Mouse (Mus musculus) forebrain, embryonic 15.5 days (tissue): ENCODE data around the gene Erg28. TPM values are rescaled to one million over a fixed set of nuclear protein-coding genes. Genes with fewer than 3 reads are reported as not detected.
A peak's percentile ranks its signal among the peaks of the same experiment; 100 is the strongest.

Experiments
- ATAC-seq: fragments of 200-750 bp; cut with Nextera tagmentation; replicated peaks from 2 replicates; pipeline ENCODE4 v1.8.0; 2017; ENCODE audit warnings: mild to moderate bottlenecking, moderate TSS enrichment, moderate library complexity
- H3K27ac ChIP-seq: fragments of 300-500 bp; sonication (generic); replicated peaks from 2 replicates; pipeline ENCODE4 v1.5.1; 2015; ENCODE audit warnings: mild to moderate bottlenecking, inconsistent platforms
- H3K27me3 ChIP-seq: fragments of 300-500 bp; sonication (generic); 2 replicates; pipeline ENCODE4 v1.6.1; 2015; ENCODE audit warnings: inconsistent platforms
- H3K36me3 ChIP-seq: fragments of 300-500 bp; sonication (generic); 2 replicates; pipeline ENCODE4 v1.6.1; 2015; ENCODE audit warnings: mild to moderate bottlenecking, inconsistent platforms
- H3K4me1 ChIP-seq: fragments of 300-500 bp; sonication (generic); 2 replicates; pipeline ENCODE4 v1.6.1; 2015; ENCODE audit warnings: inconsistent platforms
- H3K4me2 ChIP-seq: fragments of 300-500 bp; sonication (generic); replicated peaks from 2 replicates; pipeline ENCODE4 v1.6.1; 2015; ENCODE audit warnings: mild to moderate bottlenecking, inconsistent platforms
- H3K4me3 ChIP-seq: fragments of 300-500 bp; sonication (generic); 2 replicates; pipeline ENCODE4 v1.5.1; 2015; ENCODE audit warnings: mild to moderate bottlenecking, inconsistent platforms
- H3K9ac ChIP-seq: fragments of 300-500 bp; sonication (generic); replicated peaks from 2 replicates; pipeline ENCODE4 v1.6.1; 2015; ENCODE audit warnings: mild to moderate bottlenecking, inconsistent platforms
- H3K9me3 ChIP-seq: fragments of 300-500 bp; sonication (generic); 2 replicates; pipeline ENCODE4 v1.6.1; 2016; ENCODE audit warnings: inconsistent platforms
- WGBS: fragments of 180-500 bp; shearing (Covaris S2); methylation state at CpG from one replicate; pipeline ENCODE4 v1.1.7; 2015; ENCODE audit warnings: mixed read lengths; 5-methylcytosine and 5-hydroxymethylcytosine counted together
- polyA plus RNA-seq: library from polyadenylated mRNA; unstranded; fragments of >200 nt; fragmentation: Nextera tagmentation; extraction: Ambion mirVana; gene quantifications from 2 replicates; pipeline ENCODE4 v1.2.1, GENCODE M21; 2015

The Erg28 gene
- polyA plus RNA-seq, result 97.5 and 101 TPM in 2 replicates

GRCm38 (mm10) chr12:85824438-85825264 is at the start of gene Erg28, which contains the start of gene Ttll5:
Erg28 (minus strand) TSS chr12:85824550.
Ttll5 (plus strand) TSS chr12:85824659.
- peaks cover 27% of the 10 kb centered on the region for H3K4me1 ChIP-seq
- peak within 1 kb of the TSS; percentile 86 for H3K4me3 ChIP-seq
- peak; percentile 98 for ATAC-seq
- peak within 1 kb of the TSS; percentile 70 for H3K4me2 ChIP-seq
- H3K9me3 ChIP-seq, result no peaks in the 10 kb centered on the region
- no peaks in the 10 kb centered on the region for H3K27me3 ChIP-seq
- H3K36me3 ChIP-seq, result peaks cover 11% of the 10 kb centered on the region
- H3K9ac ChIP-seq, result peak within 1 kb of the TSS; percentile 63
- WGBS, result under 1% methylated on average over 67 of the region's 67 CpGs
- H3K27ac ChIP-seq, result peak within 1 kb of the TSS; percentile 98

GRCm38 (mm10) chr12:85869423-85869822 is 45.1 kb upstream of the Erg28 start:
- no peak overlapping the region for H3K4me3 ChIP-seq
- H3K27ac ChIP-seq, result peak overlapping the region; percentile 51
- H3K4me2 ChIP-seq, result no peak overlapping the region
- H3K27me3 ChIP-seq, result no peaks in the 10 kb centered on the region
- no peaks in the 10 kb centered on the region; the same call in 1 of the 2 replicates for H3K36me3 ChIP-seq
- peak; percentile 64 for ATAC-seq
- no peak overlapping the region for H3K9ac ChIP-seq
- 9% methylated on average over 6 of the region's 6 CpGs for WGBS
- peaks cover 8% of the 10 kb centered on the region; the same call in 1 of the 2 replicates for H3K4me1 ChIP-seq
- H3K9me3 ChIP-seq, result no peaks in the 10 kb centered on the region

GRCm38 (mm10) chr12:85867125-85867524 is 42.8 kb upstream of the Erg28 start:
- H3K9ac ChIP-seq, result no peak overlapping the region
- 0 out of 2 replicates have a peak, but pooled peaks cover 2% of the 10 kb centered on the region for H3K36me3 ChIP-seq
- no peak overlapping the region for H3K4me2 ChIP-seq
- no peaks in the 10 kb centered on the region for H3K27me3 ChIP-seq
- no peaks in the 10 kb centered on the region for H3K9me3 ChIP-seq
- peaks cover 16% of the 10 kb centered on the region for H3K4me1 ChIP-seq
- no peak for ATAC-seq
- no peak overlapping the region for H3K27ac ChIP-seq
- H3K4me3 ChIP-seq, result no peak overlapping the region

- no peak for ATAC-seq
- Histone ChIP-seq H3K4me1 (peaks cover 21% of the 10 kb centered on the region), H3K4me2 (no peak overlapping the region), H3K9me3 (no peaks in the 10 kb centered on the region), H3K27me3 (no peaks in the 10 kb centered on the region), H3K9ac (no peak overlapping the region), H3K27ac (no peak overlapping the region), H3K4me3 (no peak overlapping the region), H3K36me3 (0 out of 2 replicates have a peak, but pooled peaks cover 2% of the 10 kb centered on the region)
- WGBS, result 64% methylated on average over 4 of the region's 4 CpGs
Measured at GRCm38 (mm10) chr12:85866624-85867023, 42.3 kb upstream of the Erg28 start.

- WGBS, result 90% methylated on average over 3 of the region's 3 CpGs
- no peak overlapping the region for H3K4me2 ChIP-seq
Measured at GRCm38 (mm10) chr12:85865526-85865925, 41.2 kb upstream of the Erg28 start.

GRCm38 (mm10) chr12:85862514-85862913 is 38.2 kb upstream of the Erg28 start:
- 25% methylated on average over 2 of the region's 2 CpGs for WGBS
- peak overlapping the region; percentile 44 for H3K27ac ChIP-seq
- H3K9ac ChIP-seq, result no peak overlapping the region
- H3K4me3 ChIP-seq, result no peak overlapping the region
- no peaks in the 10 kb centered on the region for H3K9me3 ChIP-seq
- no peak overlapping the region for H3K4me2 ChIP-seq
- no peaks in the 10 kb centered on the region for H3K27me3 ChIP-seq
- H3K4me1 ChIP-seq, result peaks cover 25% of the 10 kb centered on the region
- ATAC-seq, result peak; percentile 78
- H3K36me3 ChIP-seq, result 0 out of 2 replicates have a peak, but pooled peaks cover 2% of the 10 kb centered on the region

More at GRCm38 (mm10) chr12:85865526-85865925, 41.2 kb upstream of the Erg28 start:
- ATAC-seq, result no peak
- peaks cover 21% of the 10 kb centered on the region for H3K4me1 ChIP-seq
- H3K27me3 ChIP-seq, result no peaks in the 10 kb centered on the region
- no peak overlapping the region for H3K9ac ChIP-seq
- no peak overlapping the region for H3K4me3 ChIP-seq
- H3K27ac ChIP-seq, result no peak overlapping the region
- H3K9me3 ChIP-seq, result no peaks in the 10 kb centered on the region
- H3K36me3 ChIP-seq, result 0 out of 2 replicates have a peak, but pooled peaks cover 2% of the 10 kb centered on the region

GRCm38 (mm10) chr12:85859511-85860189 is 35.3 kb upstream of the Erg28 start:
- no peak overlapping the region for H3K4me3 ChIP-seq
- H3K4me2 ChIP-seq, result no peak overlapping the region
- WGBS, result 32% methylated on average over 3 of the region's 3 CpGs
- ATAC-seq, result no peak
- H3K9ac ChIP-seq, result no peak overlapping the region
- H3K4me1 ChIP-seq, result peaks cover 25% of the 10 kb centered on the region
- H3K9me3 ChIP-seq, result no peaks in the 10 kb centered on the region
- peak overlapping the region; percentile 11; the same call in 1 of the 2 replicates for H3K27ac ChIP-seq
- no peaks in the 10 kb centered on the region for H3K27me3 ChIP-seq
- peaks cover 2% of the 10 kb centered on the region; the same call in 1 of the 2 replicates for H3K36me3 ChIP-seq

GRCm38 (mm10) chr12:85859111-85859510 is 34.8 kb upstream of the Erg28 start:
- Histone ChIP-seq H3K4me1 (peaks cover 25% of the 10 kb centered on the region), H3K4me2 (no peak overlapping the region), H3K27ac (peak overlapping the region; percentile 11; the same call in 1 of the 2 replicates), H3K9me3 (no peaks in the 10 kb centered on the region), H3K27me3 (no peaks in the 10 kb centered on the region), H3K9ac (no peak overlapping the region), H3K36me3 (peaks cover 2% of the 10 kb centered on the region; the same call in 1 of the 2 replicates), H3K4me3 (no peak overlapping the region)
- 62% methylated on average over 3 of the region's 3 CpGs for WGBS
- ATAC-seq, result no peak

- 93% methylated on average over 7 of the region's 7 CpGs for WGBS
- no peak overlapping the region for H3K27ac ChIP-seq
- H3K36me3 ChIP-seq, result no peaks in the 10 kb centered on the region; the same call in 1 of the 2 replicates
- ATAC-seq, result no peak
- no peaks in the 10 kb centered on the region for H3K27me3 ChIP-seq
- H3K4me3 ChIP-seq, result no peak overlapping the region
- no peak overlapping the region for H3K4me2 ChIP-seq
- peaks cover 19% of the 10 kb centered on the region for H3K4me1 ChIP-seq
- no peak overlapping the region for H3K9ac ChIP-seq
- H3K9me3 ChIP-seq, result no peaks in the 10 kb centered on the region
Measured at GRCm38 (mm10) chr12:85857300-85857699, 33.0 kb upstream of the Erg28 start.

- Histone ChIP-seq H3K27me3 (no peaks in the 10 kb centered on the region), H3K36me3 (peaks cover 5% of the 10 kb centered on the region), H3K9ac (no peak overlapping the region), H3K4me3 (no peak overlapping the region), H3K4me2 (no peak overlapping the region), H3K27ac (no peak overlapping the region), H3K9me3 (no peaks in the 10 kb centered on the region), H3K4me1 (peaks cover 5% of the 10 kb centered on the region; the same call in 1 of the 2 replicates)
- ATAC-seq, result no peak
- WGBS, result 72% methylated on average over 1 of the region's 1 CpGs
Measured at GRCm38 (mm10) chr12:85854271-85854670, 29.9 kb upstream of the Erg28 start.

GRCm38 (mm10) chr12:85853836-85854235 is 29.5 kb upstream of the Erg28 start:
- H3K27ac ChIP-seq, result no peak overlapping the region
- H3K4me3 ChIP-seq, result no peak overlapping the region
- H3K9me3 ChIP-seq, result no peaks in the 10 kb centered on the region
- peaks cover 1% of the 10 kb centered on the region; the same call in 1 of the 2 replicates for H3K4me1 ChIP-seq
- H3K4me2 ChIP-seq, result no peak overlapping the region
- no peaks in the 10 kb centered on the region for H3K27me3 ChIP-seq
- no peak for ATAC-seq
- peaks cover 7% of the 10 kb centered on the region for H3K36me3 ChIP-seq
- no peak overlapping the region for H3K9ac ChIP-seq
- WGBS, result 89% methylated on average over 4 of the region's 4 CpGs

- H3K9me3 ChIP-seq, result no peaks in the 10 kb centered on the region
- H3K4me2 ChIP-seq, result no peak overlapping the region
- no peaks in the 10 kb centered on the region for H3K27me3 ChIP-seq
- H3K36me3 ChIP-seq, result peaks cover 7% of the 10 kb centered on the region; the same call in 1 of the 2 replicates
- H3K27ac ChIP-seq, result no peak overlapping the region
- H3K4me1 ChIP-seq, result no peaks in the 10 kb centered on the region
- 85% methylated on average over 8 of the region's 8 CpGs for WGBS
- H3K4me3 ChIP-seq, result no peak overlapping the region
- H3K9ac ChIP-seq, result no peak overlapping the region
- no peak for ATAC-seq
Measured at GRCm38 (mm10) chr12:85850661-85851060, 26.3 kb upstream of the Erg28 start.
